Mouse (Mus musculus) lung, adult 2 months (tissue): ENCODE data around the gene Socs3.

Experiments
- CTCF ChIP-seq: fragments of 200-500 bp; IDR thresholded peaks from 2 replicates; pipeline ENCODE4 v1.5.1; 2011; ENCODE audit warnings: mild to moderate bottlenecking, low read length, control low read depth; ENCODE audit not compliant: insufficient read depth
- POLR2A ChIP-seq: fragments of 200-500 bp; IDR thresholded peaks from 2 replicates; pipeline ENCODE4 v1.6.1; 2011; ENCODE audit warnings: low read depth, mild to moderate bottlenecking, control low read depth, low read length, borderline replicate concordance; ENCODE audit errors: extremely low read depth

- TF ChIP-seq CTCF: no peak
- no peak for TF ChIP-seq POLR2A
These were observed 6.0 kb downstream of the Socs3 start for GRCm38 (mm10) chr11:117963872-117964271.
